Mouse (Mus musculus) embryonic fibroblast, embryonic 13.5 days (primary cell): Measurements from ENCODE around the gene Tgds.

Experiments
- CTCF ChIP-seq: IDR thresholded peaks from 2 replicates; pipeline ENCODE4 v1.5.1; 2011; ENCODE audit warnings: mild to moderate bottlenecking, control low read depth, low read length, moderate library complexity, borderline replicate concordance; ENCODE audit not compliant: insufficient read depth
- POLR2A ChIP-seq: IDR thresholded peaks from 2 replicates; pipeline ENCODE4 v1.6.1; 2011; ENCODE audit warnings: low read depth, mild to moderate bottlenecking, control low read depth, low read length, moderate library complexity

DNA sequence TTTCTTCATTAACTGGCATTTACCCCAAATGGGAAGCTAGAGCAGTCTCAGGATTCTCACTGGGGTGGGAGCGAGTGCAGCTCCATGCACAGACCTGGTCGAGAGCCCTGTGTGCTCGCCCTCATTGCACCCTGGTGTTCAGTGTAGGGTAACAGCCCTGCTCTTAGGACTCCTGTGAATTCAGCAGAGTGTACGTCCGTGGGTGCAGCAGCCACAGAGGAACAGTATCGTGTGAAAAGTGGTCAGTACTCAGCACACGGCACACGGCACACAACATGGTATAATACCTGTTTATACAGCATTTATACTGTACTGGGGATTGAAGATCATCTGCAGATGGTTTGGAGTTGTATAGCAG lies 19.7 kb upstream of the Tgds start:
- TF ChIP-seq CTCF: no peak
- TF ChIP-seq POLR2A: no peak
